In the genomic region with DNA sequence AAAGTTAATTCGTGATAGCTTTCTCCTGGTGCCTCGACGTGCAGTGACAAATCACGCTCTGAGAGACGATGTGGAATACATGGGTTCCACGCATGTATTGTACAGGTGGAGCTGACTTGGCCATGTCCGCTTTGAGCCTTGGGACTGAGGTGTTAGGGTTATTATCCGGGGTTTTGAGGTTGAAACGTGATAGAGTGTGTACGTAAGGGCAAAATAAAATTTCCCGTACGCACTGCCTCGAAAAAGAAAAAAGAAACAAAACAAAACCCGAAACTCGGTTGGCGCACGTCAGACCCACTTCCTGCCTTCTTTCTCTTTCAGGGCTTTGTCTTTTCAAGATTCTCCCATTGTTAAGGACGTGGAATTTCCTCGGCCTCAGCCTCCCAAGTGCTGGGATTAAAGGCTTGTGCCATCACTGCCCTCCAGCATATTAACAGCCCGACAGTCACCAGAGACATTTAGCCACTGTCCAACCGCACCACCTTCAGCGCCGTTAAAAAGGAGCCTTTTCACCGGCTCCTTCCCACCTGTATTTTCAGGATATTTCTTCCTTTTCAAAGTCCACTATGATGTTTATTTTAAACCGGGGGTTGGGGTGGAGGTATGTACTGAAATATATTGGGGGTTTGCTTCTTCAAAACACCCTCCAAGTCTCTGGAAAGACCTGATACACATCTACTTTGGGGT, we compare ENCODE assay signal across 25 mouse cellular contexts. TPM values are rescaled to one million over a fixed set of nuclear protein-coding genes. Genes with fewer than 3 reads are reported as not detected.
DNase-seq lines count a peak whose midpoint lies in the region; ATAC-seq and TF ChIP-seq lines count a peak whose summit lies in the region.
"Had no signal": no experiment of that assay in that cellular context is flagged by ENCODE, and none has a peak within 500 bp of the region (broad histone marks: within the 10 kb centered on the region; RNA-seq: fewer than 3 reads in every experiment).

No protein-coding gene starts in this region.

- peak in 1 of 2 experiments; percentile 36; a peak in 1 of 4 replicates for TF ChIP-seq POLR2A in MEL (IDR thresholded peaks at IDR 0.05; ENCODE audit: control insufficient read depth in 1 of 2, insufficient read depth in 1 of 2, low read depth in 1 of 2, low read length in 2 of 2, poor library complexity in 1 of 2)

- DNase-seq in intestine, embryonic 14.5 days (ENCODE audit: low spot score), result peak; percentile 33
- peak; percentile 84 for DNase-seq in CD4-positive helper T cell, adult 2 months (ENCODE audit: low read depth, low spot score)
- DNase-seq in MEL (ENCODE audit: low read depth, low spot score), result peak; percentile 66
- DNase-seq in kidney, postnatal 25 days, result no peak
- DNase-seq: adrenal gland, adult 8-10 months; cerebellum, adult 2 months; gastrocnemius, postnatal 25 days; heart, adult 18-20 months; heart, postnatal 4 days; liver, embryonic 13.5 days; lung, adult 18-20 months; right cerebral cortex, postnatal 25 days had no signal

- H3K27me3 ChIP-seq in intestine, embryonic 14.5 days (replicated peaks; ENCODE audit: control insufficient read depth, insufficient read depth, low read length), result no peaks in the 10 kb centered on the region
- no peaks in the 10 kb centered on the region for H3K27me3 ChIP-seq in intestine, embryonic 15.5 days (replicated peaks)
- no peaks in the 10 kb centered on the region for H3K27me3 ChIP-seq in MEL (ENCODE audit: control insufficient read depth in 1 of 2, insufficient read depth in 2 of 2, low read length in 2 of 2)
- no peaks in the 10 kb centered on the region for H3K27me3 ChIP-seq in liver, embryonic 12.5 days (replicated peaks)
- H3K27me3 ChIP-seq: embryonic facial prominence, embryonic 12.5 days; heart, embryonic 12.5 days; limb, embryonic 13.5 days; liver, embryonic 13.5 days; stomach, embryonic 15.5 days had no signal

- H3K27ac ChIP-seq in intestine, embryonic 14.5 days (ENCODE audit: low read depth), result no peak overlapping the region
- H3K27ac ChIP-seq in intestine, embryonic 15.5 days, result no peak overlapping the region
- H3K27ac ChIP-seq in MEL (ENCODE audit: control insufficient read depth, low read depth, low read length), result peak overlapping the region; percentile 55
- H3K27ac ChIP-seq in liver, embryonic 12.5 days, result no peak overlapping the region
- H3K27ac ChIP-seq: embryonic facial prominence, embryonic 12.5 days; hindbrain, embryonic 14.5 days; layer of hippocampus, adult 2 months; limb, embryonic 13.5 days; liver, embryonic 13.5 days; macrophage; stomach, embryonic 15.5 days had no signal

- no peaks in the 10 kb centered on the region for H3K9me3 ChIP-seq in intestine, embryonic 14.5 days (ENCODE audit: control insufficient read depth, low read length)
- no peaks in the 10 kb centered on the region for H3K9me3 ChIP-seq in intestine, embryonic 15.5 days
- no peaks in the 10 kb centered on the region for H3K9me3 ChIP-seq in MEL (replicated peaks; ENCODE audit: insufficient read depth, low read length)
- H3K9me3 ChIP-seq in liver, embryonic 12.5 days (replicated peaks), result no peaks in the 10 kb centered on the region
- H3K9me3 ChIP-seq: embryonic facial prominence, embryonic 12.5 days; heart, embryonic 12.5 days; limb, embryonic 13.5 days; liver, embryonic 13.5 days; stomach, embryonic 15.5 days had no signal

- no peak; a peak in 1 of 6 replicates for TF ChIP-seq CTCF in MEL (IDR thresholded peaks at IDR 0.05 in 2 of 3, conservative IDR thresholded peaks at IDR 0.05 in 1 of 3; ENCODE audit: control insufficient read depth in 1 of 3, insufficient read depth in 1 of 3, low read depth in 2 of 3, low read length in 3 of 3, poor library complexity in 1 of 3, severe bottlenecking in 1 of 3)

- TF ChIP-seq RAD21 in MEL (IDR thresholded peaks at IDR 0.05; ENCODE audit: low read depth, low read length), result no peak

- no peak overlapping the region for H3K9ac ChIP-seq in intestine, embryonic 14.5 days (ENCODE audit: low read length)
- no peak overlapping the region for H3K9ac ChIP-seq in intestine, embryonic 15.5 days
- peak overlapping the region; percentile 72 for H3K9ac ChIP-seq in MEL (ENCODE audit: control insufficient read depth, low read depth, low read length, poor library complexity, severe bottlenecking)
- no peak overlapping the region for H3K9ac ChIP-seq in liver, embryonic 12.5 days
- H3K9ac ChIP-seq: embryonic facial prominence, embryonic 12.5 days; heart, embryonic 12.5 days; hindbrain, embryonic 14.5 days; limb, embryonic 13.5 days; liver, embryonic 13.5 days; stomach, embryonic 15.5 days had no signal

- TF ChIP-seq EP300 in MEL (IDR thresholded peaks at IDR 0.05; ENCODE audit: low read depth in 1 of 2, low read length in 2 of 2), result peak; percentile 29 to 34; a peak in 1 of 4 replicates

- no peak overlapping the region for H3K4me2 ChIP-seq in intestine, embryonic 14.5 days (ENCODE audit: low read length)
- no peak overlapping the region for H3K4me2 ChIP-seq in intestine, embryonic 15.5 days (replicated peaks)
- H3K4me2 ChIP-seq in liver, embryonic 12.5 days, result no peak overlapping the region
- H3K4me2 ChIP-seq: embryonic facial prominence, embryonic 12.5 days; heart, embryonic 12.5 days; hindbrain, embryonic 14.5 days; limb, embryonic 13.5 days; liver, embryonic 13.5 days; stomach, embryonic 15.5 days had no signal

- H3K36me3 ChIP-seq in intestine, embryonic 14.5 days (ENCODE audit: control insufficient read depth, insufficient read depth, low read length), result no peaks in the 10 kb centered on the region
- no peaks in the 10 kb centered on the region for H3K36me3 ChIP-seq in intestine, embryonic 15.5 days
- peaks cover 0 to 18% of the 10 kb centered on the region in 2 experiments; a peak in 2 of 4 replicates for H3K36me3 ChIP-seq in MEL (ENCODE audit: control insufficient read depth in 1 of 2, insufficient read depth in 2 of 2, low read length in 2 of 2)
- H3K36me3 ChIP-seq in liver, embryonic 12.5 days, result no peaks in the 10 kb centered on the region
- H3K36me3 ChIP-seq: embryonic facial prominence, embryonic 12.5 days; heart, embryonic 12.5 days; limb, embryonic 13.5 days; liver, embryonic 13.5 days; stomach, embryonic 15.5 days had no signal

- 76% methylated on average over 25 of the region's 25 CpGs for WGBS in intestine, embryonic 14.5 days
- 78% methylated on average over 25 of the region's 25 CpGs for WGBS in intestine, embryonic 15.5 days
- 66% methylated on average over 25 of the region's 25 CpGs for WGBS in liver, embryonic 12.5 days (ENCODE audit: insufficient replicate concordance)

- no peaks in the 10 kb centered on the region; the same call in 1 of the 2 replicates for H3K79me2 ChIP-seq in MEL (ENCODE audit: control insufficient read depth, insufficient read depth, low read length, poor library complexity)

- ATAC-seq in intestine, embryonic 14.5 days (replicated peaks; ENCODE audit: low FRiP score, low TSS enrichment, low read depth), result no peak
- ATAC-seq in intestine, embryonic 15.5 days, result no peak
- peak; percentile 56 for ATAC-seq in inflammation-experienced regulatory T-cells, adult 6 months
- no peak for ATAC-seq in liver, embryonic 12.5 days
- ATAC-seq: forebrain, embryonic 14.5 days; intestine, postnatal 0 days; lung, postnatal 0 days had no signal

- no peak overlapping the region for H3K4me3 ChIP-seq in intestine, embryonic 14.5 days (ENCODE audit: low read depth, low read length)
- H3K4me3 ChIP-seq in intestine, embryonic 15.5 days (replicated peaks), result no peak overlapping the region
- H3K4me3 ChIP-seq in MEL (ENCODE audit: control insufficient read depth in 1 of 2, insufficient read depth in 1 of 2, low read depth in 2 of 2, low read length in 2 of 2), result peak overlapping the region; percentile 73 to 87
- no peak overlapping the region for H3K4me3 ChIP-seq in liver, embryonic 12.5 days
- H3K4me3 ChIP-seq: embryonic facial prominence, embryonic 12.5 days; heart, embryonic 12.5 days; layer of hippocampus, adult 2 months; limb, embryonic 13.5 days; liver, embryonic 13.5 days; stomach, embryonic 15.5 days had no signal

- H3K4me1 ChIP-seq in intestine, embryonic 14.5 days (replicated peaks; ENCODE audit: control insufficient read depth, insufficient read depth, low read length), result no peaks in the 10 kb centered on the region
- H3K4me1 ChIP-seq in intestine, embryonic 15.5 days (replicated peaks), result no peaks in the 10 kb centered on the region
- peaks cover 11 to 20% of the 10 kb centered on the region in 2 experiments; a peak in 3 of 4 replicates for H3K4me1 ChIP-seq in MEL (ENCODE audit: control insufficient read depth in 1 of 2, insufficient read depth in 2 of 2, low read length in 2 of 2)
- peaks cover 13% of the 10 kb centered on the region; the same call in 1 of the 2 replicates for H3K4me1 ChIP-seq in liver, embryonic 12.5 days
- H3K4me1 ChIP-seq: embryonic facial prominence, embryonic 12.5 days; stomach, embryonic 15.5 days had no signal

TF ChIP-seq in MEL, 35 proteins besides CTCF, POLR2A, EP300 and RAD21 (continues in another document):
- TF ChIP-seq NELFE (IDR thresholded peaks at IDR 0.05; ENCODE audit: low read depth, low read length), result peak; percentile 71
- no peak for TF ChIP-seq RCOR1 (IDR thresholded peaks at IDR 0.05; ENCODE audit: low read depth, low read length)
- 0 out of 2 replicates have a peak, but pooled peaks have one; percentile 15 for TF ChIP-seq NRF1 (IDR thresholded peaks at IDR 0.05; ENCODE audit: insufficient read depth, low read depth, low read length, poor library complexity, severe bottlenecking)
- TF ChIP-seq UBTF (IDR thresholded peaks at IDR 0.05; ENCODE audit: borderline replicate concordance, insufficient read depth, low read depth, low read length), result no peak
- peak; percentile 33; the same call in 1 of the 2 replicates for TF ChIP-seq BHLHE40 (IDR thresholded peaks at IDR 0.05; ENCODE audit: borderline replicate concordance, low read depth, low read length)
- no peak for TF ChIP-seq GABPA (IDR thresholded peaks at IDR 0.05; ENCODE audit: low read depth, low read length)
- TF ChIP-seq HCFC1 (IDR thresholded peaks at IDR 0.05; ENCODE audit: low read depth, low read length), result peak; percentile 59; the same call in 1 of the 2 replicates
- no peak for TF ChIP-seq E2F4 (IDR thresholded peaks at IDR 0.05; ENCODE audit: borderline replicate concordance, low read depth, low read length)
- TF ChIP-seq POLR2AphosphoS5 (IDR thresholded peaks at IDR 0.05; ENCODE audit: borderline replicate concordance, low read depth, low read length), result no peak
- TF ChIP-seq USF1 (IDR thresholded peaks at IDR 0.05; ENCODE audit: low read depth, low read length), result 0 out of 2 replicates have a peak, but pooled peaks have one; percentile 11

RNA-seq across cellular contexts. Expression of a gene that starts 39.7 kb away (rescaled TPM):
- polyA plus RNA-seq in intestine, embryonic 14.5 days (2014; fragmentation: Nextera tagmentation; extraction: Ambion mirVana), result 34.1 and 36.4 TPM in 2 replicates
- 19.8 and 24.0 TPM in 2 replicates for polyA plus RNA-seq in intestine, embryonic 15.5 days (2015; fragmentation: Nextera tagmentation; extraction: Ambion mirVana)
- total RNA-seq in MEL (2012; rRNA removed), result 84.4 and 85.7 TPM in 2 replicates
- polyA plus RNA-seq in MEL (2012; ENCODE audit: insufficient read depth in 1 of 2, insufficient read length in 2 of 2, low read depth in 1 of 2, low replicate concordance in 2 of 2, missing spikeins in 1 of 2), result 10 to 100 TPM; 85.7 to 98.4 TPM
- 10 to 100 TPM; 17.3 to 34.2 (median 22.8) TPM for polyA plus RNA-seq in inflammation-experienced regulatory T-cells, adult 6 months (2017; shearing (Covaris generic))
- 19.5 and 20.0 TPM in 2 replicates for polyA plus RNA-seq in liver, embryonic 12.5 days (2016; fragmentation: Nextera tagmentation; extraction: Ambion mirVana)

Comparison
In these comparisons a context has a peak if more than half of its experiments do, and no peak if none do; other contexts are left out.
1. DNase-seq: peak in intestine, embryonic 14.5 days (single experiment), CD4-positive helper T cell, adult 2 months (single experiment) and MEL (single experiment); none in kidney, postnatal 25 days (0 of 2).
2. H3K4me3 ChIP-seq: peak in MEL (2 of 2); none in intestine, embryonic 14.5 days (single experiment), intestine, embryonic 15.5 days (single experiment) and liver, embryonic 12.5 days (single experiment).